Mouse (Mus musculus) adipose tissue, adult 10 weeks (tissue): Measurements from ENCODE around the gene Tob1. TPM values are rescaled to one million over a fixed set of nuclear protein-coding genes. Genes with fewer than 3 reads are reported as not detected.

Source experiments
- polyA plus RNA-seq: library from polyadenylated mRNA; stranded (reverse); fragments of 350-450 nt; fragmentation: Illumina TruSeq; extraction: RNeasy Lipid Tissue Mini Kit (QIAGEN cat#74804); gene quantifications from one replicate; pipeline ENCODE4 v1.2.3, GENCODE M21; 2014; ENCODE audit warnings: low read depth, low replicate concordance

The Tob1 gene
- 32.5 TPM for polyA plus RNA-seq

GRCm38 (mm10) chr11:94211124-94211603 is at the start of gene Tob1:
Tob1 (plus strand) TSS chr11:94211454.

GRCm38 (mm10) chr11:94245955-94246788 is 34.9 kb downstream of the Tob1 start, which contains the start of gene Wfikkn2:
Wfikkn2 (minus strand) TSS chr11:94246005.

Other genes with a start within 250 kb of the Tob1 start
- 85.4 TPM for gene Gm20390, start 243.2 kb upstream of the Tob1 start, polyA plus RNA-seq
- gene Nme1, start 242.9 kb upstream of the Tob1 start, polyA plus RNA-seq = 65.1 TPM
- gene Spag9, start 215.4 kb upstream of the Tob1 start, polyA plus RNA-seq = 37.0 TPM
- 2.1 TPM for gene Wfikkn2, start 34.6 kb downstream of the Tob1 start, polyA plus RNA-seq
- not detected for gene Gm21885, start 70.4 kb downstream of the Tob1 start, polyA plus RNA-seq
- 97.6 TPM for gene Luc7l3, start 110.5 kb downstream of the Tob1 start, polyA plus RNA-seq
- 89.1 TPM for gene Ankrd40, start 116.5 kb downstream of the Tob1 start, polyA plus RNA-seq
- gene Abcc3, start 181.5 kb downstream of the Tob1 start, polyA plus RNA-seq = 37.7 TPM